Mouse (Mus musculus) 416B (cell line): ENCODE data around the gene Pard3b.

ENCODE experiments used
- DNase-seq: peaks from one replicate; pipeline ENCODE4 v3.0.0; 2011; ENCODE audit warnings: low read depth

Pard3b gene

GRCm38 (mm10) chr1:62085995-62086394, 447.4 kb downstream of the Pard3b start:
- no peak for DNase-seq

- no peak for DNase-seq
Observed at GRCm38 (mm10) chr1:62087464-62087863, 448.8 kb downstream of the Pard3b start.

GRCm38 (mm10) chr1:62094885-62095284, 456.3 kb downstream of the Pard3b start:
- no peak for DNase-seq

GRCm38 (mm10) chr1:62122426-62122825, 483.8 kb downstream of the Pard3b start:
- DNase-seq: no peak

GRCm38 (mm10) chr1:62129186-62129585, 490.6 kb downstream of the Pard3b start:
- DNase-seq: no peak

- DNase-seq: no peak
Observed at GRCm38 (mm10) chr1:62148134-62148533, 509.5 kb downstream of the Pard3b start.

- DNase-seq: no peak
Observed at GRCm38 (mm10) chr1:62148786-62149185, 510.2 kb downstream of the Pard3b start.

- DNase-seq: no peak
Observed at GRCm38 (mm10) chr1:62155970-62156369, 517.3 kb downstream of the Pard3b start.

- no peak for DNase-seq
Observed at GRCm38 (mm10) chr1:62159592-62159991, 521.0 kb downstream of the Pard3b start.

GRCm38 (mm10) chr1:62175013-62175640, 536.5 kb downstream of the Pard3b start:
- DNase-seq: no peak

GRCm38 (mm10) chr1:62181638-62182037, 543.0 kb downstream of the Pard3b start:
- no peak for DNase-seq

- no peak for DNase-seq
Observed at GRCm38 (mm10) chr1:62182634-62183033, 544.0 kb downstream of the Pard3b start.

- DNase-seq: no peak
Observed at GRCm38 (mm10) chr1:62190786-62191185, 552.2 kb downstream of the Pard3b start.

GRCm38 (mm10) chr1:62197515-62197914, 558.9 kb downstream of the Pard3b start:
- no peak for DNase-seq

- DNase-seq: no peak
Observed at GRCm38 (mm10) chr1:62200919-62201318, 562.3 kb downstream of the Pard3b start.

GRCm38 (mm10) chr1:62201686-62202257, 563.1 kb downstream of the Pard3b start:
- no peak for DNase-seq

GRCm38 (mm10) chr1:62213285-62213684, 574.7 kb downstream of the Pard3b start:
- no peak for DNase-seq

- DNase-seq: no peak
Observed at GRCm38 (mm10) chr1:62215842-62216241, 577.2 kb downstream of the Pard3b start.

GRCm38 (mm10) chr1:62216568-62216967, 577.9 kb downstream of the Pard3b start:
- DNase-seq: no peak

- no peak for DNase-seq
Observed at GRCm38 (mm10) chr1:62229129-62229528, 590.5 kb downstream of the Pard3b start.

GRCm38 (mm10) chr1:62234039-62234438, 595.4 kb downstream of the Pard3b start:
- DNase-seq: no peak

- no peak for DNase-seq
Observed at GRCm38 (mm10) chr1:62235121-62235520, 596.5 kb downstream of the Pard3b start.

GRCm38 (mm10) chr1:62244191-62244984, 605.8 kb downstream of the Pard3b start:
- DNase-seq: no peak
